Mouse (Mus musculus): ENCODE measurements at regions not wholly inside any gene's neighbourhood (a gene's known extent, or its start where the extent isn't known, plus 50 kb on each side); places are given as distances from the start of the nearest gene placed in this dataset.

DNA sequence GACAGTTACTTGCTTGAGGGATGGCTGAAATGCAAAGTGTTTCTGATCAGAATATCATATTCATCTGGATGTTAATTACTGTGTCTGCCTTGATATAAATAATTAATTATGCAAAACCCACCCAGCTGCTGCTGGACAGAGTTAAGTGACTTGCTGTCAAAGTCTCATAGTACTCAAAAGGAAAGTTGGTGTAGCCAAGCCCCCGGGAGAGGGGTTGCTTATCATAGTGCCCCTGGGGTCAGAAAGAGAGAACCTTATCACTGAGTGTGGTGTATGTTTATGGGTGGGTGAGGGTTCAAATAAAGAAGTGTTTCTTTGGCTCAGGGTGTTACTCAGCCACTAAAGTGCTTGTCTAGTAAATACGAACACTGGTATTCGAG, 211.6 kb downstream of the Cmpk2 start:
- WGBS (ENCODE audit: insufficient replicate concordance), result 43% methylated on average over 3 of the region's 3 CpGs
- Histone ChIP-seq H3K9me3 (replicated peaks; ENCODE audit: control insufficient read depth, low read length) (no peaks in the 10 kb centered on the region), H3K36me3 (ENCODE audit: control insufficient read depth, insufficient read depth) (no peaks in the 10 kb centered on the region), H3K4me3 (ENCODE audit: low read depth, low read length) (no peak overlapping the region), H3K27ac (ENCODE audit: low read length) (no peak overlapping the region), H3K4me2 (ENCODE audit: low read depth, low read length) (no peak overlapping the region), H3K4me1 (ENCODE audit: control insufficient read depth, low read depth, low read length) (no peaks in the 10 kb centered on the region), H3K27me3 (ENCODE audit: control insufficient read depth, insufficient read depth, low read depth, low read length) (no peaks in the 10 kb centered on the region), H3K9ac (ENCODE audit: low read depth, low read length) (no peak overlapping the region)
- no peak for ATAC-seq (ENCODE audit: low read depth)

DNA sequence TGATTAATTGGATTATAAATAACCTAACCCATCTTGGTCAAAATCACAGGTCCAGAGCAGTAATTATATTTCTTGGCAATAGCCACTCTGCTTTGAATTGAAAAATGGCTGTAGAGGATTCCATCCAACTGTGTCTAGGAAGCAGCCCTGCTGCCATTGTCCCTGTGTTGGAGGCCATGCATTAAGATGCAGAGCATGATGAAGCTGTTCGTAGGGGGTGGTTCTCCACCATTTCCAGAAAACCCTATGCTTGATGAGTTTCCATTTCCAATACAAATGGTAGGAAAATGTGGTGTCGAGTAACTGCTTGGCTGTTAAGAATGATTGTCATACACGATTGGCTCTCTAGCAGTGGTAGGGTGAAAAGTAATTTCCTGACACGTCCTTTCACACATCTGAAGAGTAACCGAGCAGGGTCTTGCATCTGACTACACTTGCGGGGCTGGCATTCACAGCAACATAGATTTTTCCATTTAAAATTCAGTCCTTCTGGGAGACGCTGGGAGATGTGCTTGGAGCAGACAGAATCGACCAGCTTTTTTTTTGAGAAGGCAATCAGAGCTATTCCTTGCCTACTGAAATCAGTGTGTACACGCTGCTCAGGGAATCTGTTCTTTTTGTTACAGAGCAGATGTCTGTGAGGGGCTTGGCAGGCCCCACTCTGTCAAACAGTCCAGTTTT, 211.0 kb downstream of the Cmpk2 start:
- no peaks in the 10 kb centered on the region for H3K4me1 ChIP-seq (ENCODE audit: control insufficient read depth, low read depth, low read length)
- H3K4me2 ChIP-seq (ENCODE audit: low read depth, low read length), result no peak overlapping the region
- no peaks in the 10 kb centered on the region for H3K27me3 ChIP-seq (ENCODE audit: control insufficient read depth, insufficient read depth, low read depth, low read length)
- no peak overlapping the region for H3K27ac ChIP-seq (ENCODE audit: low read length)
- H3K9ac ChIP-seq (ENCODE audit: low read depth, low read length), result no peak overlapping the region
- H3K36me3 ChIP-seq (ENCODE audit: control insufficient read depth, insufficient read depth), result no peaks in the 10 kb centered on the region
- no peak overlapping the region for H3K4me3 ChIP-seq (ENCODE audit: low read depth, low read length)
- no peak for ATAC-seq (ENCODE audit: low read depth)
- 59% methylated on average over 9 of the region's 9 CpGs for WGBS (ENCODE audit: insufficient replicate concordance)
- H3K9me3 ChIP-seq (replicated peaks; ENCODE audit: control insufficient read depth, low read length), result no peaks in the 10 kb centered on the region

DNA sequence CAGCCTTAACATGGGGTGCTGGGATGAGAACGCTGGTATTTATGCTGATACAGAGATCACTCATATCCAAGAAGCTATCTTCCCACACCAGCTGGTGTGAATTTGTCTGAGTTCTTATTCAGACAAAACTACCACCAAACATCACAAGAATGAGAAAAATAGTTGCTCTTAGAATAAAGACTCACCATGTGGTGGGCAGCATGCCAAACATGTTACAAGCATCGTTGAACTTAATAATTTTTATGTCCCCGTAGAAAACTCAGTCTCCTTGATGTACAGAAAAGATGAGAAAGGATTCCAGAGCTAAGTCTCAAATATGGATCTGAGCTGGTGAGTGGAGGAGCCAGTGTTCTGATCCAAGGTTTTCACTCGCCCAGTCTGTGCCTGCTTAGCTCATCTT, 196.5 kb downstream of the Cmpk2 start:
- Histone ChIP-seq H3K27me3 (ENCODE audit: control insufficient read depth, insufficient read depth, low read depth, low read length) (no peaks in the 10 kb centered on the region), H3K4me1 (ENCODE audit: control insufficient read depth, low read depth, low read length) (no peaks in the 10 kb centered on the region), H3K4me2 (ENCODE audit: low read depth, low read length) (no peak overlapping the region), H3K27ac (ENCODE audit: low read length) (no peak overlapping the region), H3K4me3 (ENCODE audit: low read depth, low read length) (no peak overlapping the region), H3K9me3 (replicated peaks; ENCODE audit: control insufficient read depth, low read length) (no peaks in the 10 kb centered on the region), H3K9ac (ENCODE audit: low read depth, low read length) (no peak overlapping the region), H3K36me3 (ENCODE audit: control insufficient read depth, insufficient read depth) (no peaks in the 10 kb centered on the region)
- ATAC-seq (ENCODE audit: low read depth), result no peak
- WGBS (ENCODE audit: insufficient replicate concordance), result 60% methylated on average over 4 of the region's 4 CpGs

DNA sequence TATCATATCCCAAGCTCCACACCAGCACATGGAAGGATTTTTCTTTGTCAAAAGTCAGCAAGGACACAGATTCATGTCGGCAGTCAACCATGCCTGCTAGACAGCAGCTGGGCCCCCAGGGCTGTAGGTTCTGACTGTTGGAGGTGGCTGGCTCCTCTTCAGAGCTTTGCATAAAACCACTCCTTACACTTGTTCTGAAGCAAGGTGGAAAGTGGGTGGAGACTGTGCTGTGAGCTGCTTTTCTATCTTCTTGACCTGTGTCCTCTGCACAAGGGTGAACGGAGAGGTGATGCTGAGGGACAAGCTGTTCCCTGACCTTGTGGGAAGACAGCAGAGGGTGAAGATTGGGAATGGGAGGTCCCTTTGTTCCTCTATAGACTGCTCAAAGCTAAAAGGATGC, 185.2 kb downstream of the Cmpk2 start:
- H3K9ac ChIP-seq (ENCODE audit: low read depth, low read length), result no peak overlapping the region
- H3K27me3 ChIP-seq (ENCODE audit: control insufficient read depth, insufficient read depth, low read depth, low read length), result no peaks in the 10 kb centered on the region
- H3K36me3 ChIP-seq (ENCODE audit: control insufficient read depth, insufficient read depth), result no peaks in the 10 kb centered on the region
- H3K4me3 ChIP-seq (ENCODE audit: low read depth, low read length), result no peak overlapping the region
- no peaks in the 10 kb centered on the region for H3K9me3 ChIP-seq (replicated peaks; ENCODE audit: control insufficient read depth, low read length)
- ATAC-seq (ENCODE audit: low read depth), result no peak
- H3K4me2 ChIP-seq (ENCODE audit: low read depth, low read length), result no peak overlapping the region
- H3K4me1 ChIP-seq (ENCODE audit: control insufficient read depth, low read depth, low read length), result no peaks in the 10 kb centered on the region
- WGBS (ENCODE audit: insufficient replicate concordance), result 78% methylated on average over 2 of the region's 2 CpGs
- no peak overlapping the region for H3K27ac ChIP-seq (ENCODE audit: low read length)

DNA sequence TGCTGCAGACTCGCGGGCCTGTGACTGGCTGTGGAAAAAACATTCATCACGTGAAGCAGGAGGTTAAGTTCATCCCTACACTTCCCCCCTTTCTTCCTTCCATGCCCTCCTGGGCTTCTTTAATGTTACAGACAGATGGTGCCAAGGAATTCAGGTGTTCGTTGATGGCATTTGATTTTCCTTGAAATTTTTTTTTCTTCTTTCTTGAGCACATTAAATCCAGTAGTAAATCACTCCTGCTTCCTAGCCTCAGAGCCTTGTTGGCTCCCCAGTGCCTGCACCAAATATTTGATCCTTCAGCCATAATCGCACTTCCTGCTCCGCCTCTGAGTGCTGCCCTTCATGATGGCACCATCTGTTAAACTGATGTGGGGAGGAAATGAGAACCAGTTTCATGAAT, 184.8 kb downstream of the Cmpk2 start:
- H3K27ac ChIP-seq (ENCODE audit: low read length), result no peak overlapping the region
- H3K4me3 ChIP-seq (ENCODE audit: low read depth, low read length), result no peak overlapping the region
- H3K4me2 ChIP-seq (ENCODE audit: low read depth, low read length), result no peak overlapping the region
- H3K9ac ChIP-seq (ENCODE audit: low read depth, low read length), result no peak overlapping the region
- H3K27me3 ChIP-seq (ENCODE audit: control insufficient read depth, insufficient read depth, low read depth, low read length), result no peaks in the 10 kb centered on the region
- ATAC-seq (ENCODE audit: low read depth), result no peak
- WGBS (ENCODE audit: insufficient replicate concordance), result 55% methylated on average over 6 of the region's 6 CpGs
- no peaks in the 10 kb centered on the region for H3K9me3 ChIP-seq (replicated peaks; ENCODE audit: control insufficient read depth, low read length)
- H3K36me3 ChIP-seq (ENCODE audit: control insufficient read depth, insufficient read depth), result no peaks in the 10 kb centered on the region
- no peaks in the 10 kb centered on the region for H3K4me1 ChIP-seq (ENCODE audit: control insufficient read depth, low read depth, low read length)

DNA sequence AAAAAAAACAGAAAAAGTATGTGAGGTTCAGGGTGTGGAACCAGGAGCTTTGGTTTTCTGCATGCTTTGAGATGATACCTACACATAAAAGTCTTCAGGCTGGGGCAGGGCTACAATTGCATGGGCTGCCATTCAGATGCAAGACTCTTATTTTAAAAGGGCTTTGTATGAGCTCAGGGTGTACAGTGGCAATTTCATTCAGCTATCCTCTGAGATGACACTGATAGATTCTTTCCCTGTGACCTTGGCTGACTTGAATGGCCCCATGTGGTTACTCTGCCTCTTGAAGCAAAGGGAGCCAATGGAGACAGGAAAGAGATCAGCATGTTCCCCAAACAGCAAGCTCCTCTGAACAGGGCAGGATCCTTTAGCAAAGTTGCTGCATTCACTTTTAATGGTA, 177.1 kb downstream of the Cmpk2 start:
- Histone ChIP-seq H3K4me3 (ENCODE audit: low read depth, low read length) (no peak overlapping the region), H3K4me2 (ENCODE audit: low read depth, low read length) (no peak overlapping the region)
- ATAC-seq (ENCODE audit: low read depth), result no peak

DNA sequence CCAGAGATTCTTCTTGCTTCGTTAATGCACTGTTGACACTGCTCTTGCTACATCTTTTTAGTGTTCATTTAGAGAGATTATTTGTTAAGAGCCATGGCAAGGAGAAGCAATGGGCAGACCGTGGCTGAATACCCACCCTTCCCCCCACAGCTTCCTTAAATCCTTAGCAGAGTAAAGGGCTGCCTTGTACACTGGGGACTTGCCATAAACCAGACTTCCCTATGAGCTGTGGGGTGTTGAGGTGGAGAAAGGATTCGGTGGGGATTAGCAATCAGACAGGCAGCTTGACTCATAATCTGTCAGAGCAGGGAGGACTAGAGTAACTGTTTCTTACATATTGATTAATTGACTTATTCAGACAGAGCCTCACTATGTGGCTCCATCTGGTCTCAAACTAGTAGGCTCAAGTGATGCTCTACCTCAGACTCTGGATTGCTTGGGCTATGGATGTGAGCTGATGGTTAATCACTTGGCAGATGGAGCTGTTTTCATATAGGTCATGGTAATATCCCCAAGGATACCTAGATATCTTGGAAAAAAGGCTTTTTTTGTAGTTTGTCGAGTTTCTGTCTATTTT, 166.7 kb downstream of the Cmpk2 start:
- Histone ChIP-seq H3K4me1 (ENCODE audit: control insufficient read depth, low read depth, low read length) (no peaks in the 10 kb centered on the region), H3K36me3 (ENCODE audit: control insufficient read depth, insufficient read depth) (no peaks in the 10 kb centered on the region), H3K27ac (ENCODE audit: low read length) (no peak overlapping the region), H3K4me2 (ENCODE audit: low read depth, low read length) (no peak overlapping the region), H3K27me3 (ENCODE audit: control insufficient read depth, insufficient read depth, low read depth, low read length) (no peaks in the 10 kb centered on the region), H3K9me3 (replicated peaks; ENCODE audit: control insufficient read depth, low read length) (no peaks in the 10 kb centered on the region), H3K4me3 (ENCODE audit: low read depth, low read length) (no peak overlapping the region), H3K9ac (ENCODE audit: low read depth, low read length) (no peak overlapping the region)
- 35% methylated on average over 4 of the region's 4 CpGs for WGBS (ENCODE audit: insufficient replicate concordance)
- ATAC-seq (ENCODE audit: low read depth), result no peak

More for the DNA sequence above, 177.1 kb downstream of the Cmpk2 start:
- Histone ChIP-seq H3K9ac (ENCODE audit: low read depth, low read length) (no peak overlapping the region), H3K27ac (ENCODE audit: low read length) (no peak overlapping the region), H3K9me3 (replicated peaks; ENCODE audit: control insufficient read depth, low read length) (no peaks in the 10 kb centered on the region), H3K4me1 (ENCODE audit: control insufficient read depth, low read depth, low read length) (no peaks in the 10 kb centered on the region), H3K27me3 (ENCODE audit: control insufficient read depth, insufficient read depth, low read depth, low read length) (no peaks in the 10 kb centered on the region), H3K36me3 (ENCODE audit: control insufficient read depth, insufficient read depth) (no peaks in the 10 kb centered on the region)

DNA sequence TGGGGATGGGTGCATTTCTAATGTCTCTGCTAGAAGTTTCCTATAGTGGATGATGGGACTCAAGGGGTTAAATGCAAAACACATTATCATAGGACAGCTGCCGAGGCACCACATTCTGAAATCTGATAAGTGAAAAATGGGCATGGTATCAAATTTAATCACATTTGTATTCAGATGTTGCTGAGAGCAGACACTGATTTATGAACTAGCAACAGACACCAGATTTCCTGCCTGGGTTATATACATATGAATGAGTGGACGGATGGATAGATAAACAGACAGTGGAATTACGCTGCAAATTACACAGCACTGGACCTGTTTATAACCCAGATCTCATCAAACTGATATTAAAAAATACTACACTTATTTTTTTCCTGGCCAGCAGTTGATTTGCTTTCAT, 166.2 kb downstream of the Cmpk2 start:
- Histone ChIP-seq H3K4me1 (ENCODE audit: control insufficient read depth, low read depth, low read length) (no peaks in the 10 kb centered on the region), H3K9ac (ENCODE audit: low read depth, low read length) (no peak overlapping the region), H3K27me3 (ENCODE audit: control insufficient read depth, insufficient read depth, low read depth, low read length) (no peaks in the 10 kb centered on the region), H3K27ac (ENCODE audit: low read length) (no peak overlapping the region), H3K36me3 (ENCODE audit: control insufficient read depth, insufficient read depth) (no peaks in the 10 kb centered on the region), H3K4me2 (ENCODE audit: low read depth, low read length) (no peak overlapping the region), H3K4me3 (ENCODE audit: low read depth, low read length) (no peak overlapping the region), H3K9me3 (replicated peaks; ENCODE audit: control insufficient read depth, low read length) (no peaks in the 10 kb centered on the region)
- no peak for ATAC-seq (ENCODE audit: low read depth)
- 40% methylated on average over 3 of the region's 3 CpGs for WGBS (ENCODE audit: insufficient replicate concordance)

DNA sequence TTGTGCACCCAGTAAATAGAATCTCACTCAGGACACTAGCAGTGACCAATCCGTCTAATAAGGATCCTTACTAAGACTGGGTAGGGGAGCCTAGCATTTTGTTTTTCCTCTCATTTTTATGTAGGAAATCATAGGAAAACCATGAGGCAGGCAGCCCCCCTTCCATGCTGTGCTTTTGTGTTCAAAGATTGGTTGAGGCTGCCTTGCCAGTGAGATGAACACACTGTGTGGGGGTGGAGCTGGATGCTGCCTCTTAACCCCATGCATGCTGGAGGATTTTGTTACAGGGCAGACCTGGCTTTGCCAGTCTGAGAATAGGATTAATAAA, 162.8 kb downstream of the Cmpk2 start:
- Histone ChIP-seq H3K36me3 (ENCODE audit: control insufficient read depth, insufficient read depth) (no peaks in the 10 kb centered on the region), H3K9ac (ENCODE audit: low read depth, low read length) (no peak overlapping the region), H3K27ac (ENCODE audit: low read length) (no peak overlapping the region), H3K27me3 (ENCODE audit: control insufficient read depth, insufficient read depth, low read depth, low read length) (no peaks in the 10 kb centered on the region), H3K4me1 (ENCODE audit: control insufficient read depth, low read depth, low read length) (no peaks in the 10 kb centered on the region), H3K4me3 (ENCODE audit: low read depth, low read length) (no peak overlapping the region), H3K9me3 (replicated peaks; ENCODE audit: control insufficient read depth, low read length) (no peaks in the 10 kb centered on the region), H3K4me2 (ENCODE audit: low read depth, low read length) (no peak overlapping the region)
- WGBS (ENCODE audit: insufficient replicate concordance), result 56% methylated on average over 1 of the region's 1 CpGs
- ATAC-seq (ENCODE audit: low read depth), result no peak
